Mouse (Mus musculus): Measurements from ENCODE around the gene Pdhx.

Pdhx gene

DNA sequence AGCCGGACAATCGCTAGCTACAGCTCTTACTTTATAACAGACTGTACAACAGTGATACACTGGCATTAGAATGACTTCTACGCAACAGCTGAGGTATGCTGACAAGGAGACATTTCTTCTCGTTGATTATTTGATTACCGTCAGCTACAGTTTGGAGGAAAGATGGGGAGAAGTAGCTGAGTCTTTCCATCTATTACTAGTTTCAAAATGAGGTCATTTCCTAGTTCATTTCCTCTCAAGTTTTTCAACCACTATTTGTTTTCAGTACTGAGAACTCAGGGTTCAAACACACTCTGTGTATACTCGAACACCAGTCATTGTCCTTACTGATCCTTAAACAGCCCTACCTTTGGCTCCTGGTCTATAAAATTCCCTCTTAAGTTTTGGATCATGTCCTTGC, 17.5 kb downstream of the Pdhx start:
- DNase-seq, result no peak

DNA sequence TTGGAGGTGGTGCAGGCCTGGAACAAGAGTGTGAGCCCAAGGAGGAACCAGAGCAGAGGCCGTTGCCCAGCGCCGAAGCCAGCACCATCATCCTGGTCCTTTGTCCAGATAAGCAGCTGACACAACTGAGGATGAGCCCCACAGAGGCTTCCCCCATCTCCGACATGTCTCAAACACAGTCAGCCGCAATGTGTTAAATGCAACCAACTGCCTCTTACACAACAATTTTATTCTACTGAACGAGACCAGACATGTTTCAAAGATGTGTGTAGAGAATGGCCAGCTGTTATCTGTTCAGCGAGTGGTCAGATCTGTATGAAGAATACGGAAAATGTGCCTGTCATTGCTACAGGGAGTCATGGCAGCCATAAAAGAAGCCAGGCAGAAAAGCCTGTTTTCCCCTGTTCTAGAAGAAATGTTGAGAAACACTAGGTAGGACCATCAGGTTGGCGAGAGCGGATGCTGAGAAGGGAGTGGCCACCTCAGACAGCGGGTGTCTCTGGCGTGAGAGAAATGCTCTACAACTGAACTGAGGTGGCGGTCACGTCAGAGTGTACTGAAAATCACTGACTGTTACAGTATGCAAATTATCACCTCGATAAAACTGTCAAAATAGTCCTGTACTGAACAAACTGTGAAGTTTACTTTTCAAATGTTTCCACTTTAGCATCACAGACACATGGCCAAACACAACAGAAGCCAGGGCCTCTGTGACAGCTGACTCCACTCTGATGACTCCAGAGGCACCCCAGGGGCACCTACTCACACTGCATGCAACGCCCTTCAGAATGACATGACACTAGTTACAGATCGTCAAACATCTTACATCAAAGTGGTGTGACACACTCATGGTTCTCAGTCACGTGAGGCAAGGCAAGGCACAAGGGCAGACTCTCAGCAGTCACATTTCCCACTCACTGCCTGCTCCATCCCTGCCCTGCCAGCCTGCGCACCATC, 21.1 kb downstream of the Pdhx start:
- no peak for DNase-seq

DNA sequence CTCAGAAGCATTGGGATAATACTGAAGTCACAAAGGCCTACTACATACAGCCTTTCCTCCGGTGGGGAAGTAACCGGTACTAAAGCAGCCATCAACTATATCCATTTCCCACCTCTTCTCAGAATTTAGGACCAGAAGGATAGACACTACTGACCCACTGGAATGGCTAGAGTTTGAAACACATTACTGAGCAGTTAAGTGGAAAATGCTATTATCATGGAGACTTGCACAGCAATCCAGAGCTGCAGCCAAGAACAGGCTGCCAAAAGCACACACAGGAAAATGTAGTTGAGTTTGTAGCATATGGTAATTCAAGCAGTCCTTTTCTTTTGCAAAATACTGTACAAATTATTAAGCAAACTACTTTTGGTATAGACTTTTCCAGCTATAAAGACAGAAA, 28.0 kb downstream of the Pdhx start:
- DNase-seq, result no peak

DNA sequence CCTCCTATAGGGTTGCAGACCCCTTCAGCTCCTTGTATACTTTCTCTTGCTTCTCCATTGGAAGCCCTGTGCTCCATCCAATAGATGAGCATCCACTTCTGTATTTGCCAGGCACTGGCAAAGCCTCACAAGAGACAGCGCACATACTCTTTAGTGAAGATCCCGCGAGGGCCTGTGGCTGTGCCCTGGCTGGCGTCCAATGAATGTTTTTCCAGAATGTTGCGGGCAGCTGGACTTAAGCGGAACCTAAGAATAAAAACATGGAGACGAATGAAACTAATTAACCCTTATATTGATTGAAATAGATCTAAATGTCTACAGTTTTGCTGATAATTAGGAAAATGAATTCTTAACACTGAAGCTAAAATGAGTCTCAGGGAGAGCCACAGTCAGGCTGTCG, 32.4 kb downstream of the Pdhx start:
- no peak for DNase-seq

DNA sequence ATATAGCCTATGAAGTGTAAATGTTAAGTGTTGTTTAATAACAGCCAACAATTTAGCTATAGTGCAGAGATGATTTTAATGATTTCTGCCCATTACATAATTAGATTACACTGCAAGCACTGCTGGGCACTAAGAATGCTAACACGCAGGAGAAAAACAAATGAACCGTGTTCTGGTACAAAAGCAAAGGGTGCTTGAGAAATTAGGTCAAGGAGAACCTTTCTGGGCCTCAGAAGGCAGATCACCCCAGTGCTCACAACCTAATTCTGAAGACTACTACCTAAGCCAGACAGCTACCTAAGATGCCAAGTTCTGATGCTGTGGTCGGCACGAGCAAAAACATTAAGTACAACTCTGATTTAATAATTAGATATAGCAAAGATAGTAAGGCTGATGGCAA, 35.5 kb downstream of the Pdhx start:
- no peak for DNase-seq

DNA sequence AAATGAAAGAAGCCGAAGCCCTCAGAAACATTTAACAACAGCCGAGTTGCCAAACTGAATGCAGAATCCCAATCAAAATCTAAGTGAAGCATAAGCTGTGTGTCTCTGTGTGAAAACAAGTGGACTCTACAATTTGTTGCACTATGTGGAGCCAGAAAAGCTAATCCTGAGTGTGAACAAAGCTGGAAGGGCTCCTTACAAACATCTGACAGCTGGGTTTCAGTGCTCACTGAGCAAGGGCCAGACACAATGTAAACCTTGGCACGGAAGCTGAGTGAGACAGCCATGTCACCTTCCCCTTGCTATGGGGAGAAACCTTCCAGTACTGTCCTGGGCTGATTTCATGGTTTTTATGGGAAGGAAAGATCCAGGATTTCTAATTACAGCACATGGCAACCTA, 50.6 kb downstream of the Pdhx start:
- DNase-seq, result no peak

DNA sequence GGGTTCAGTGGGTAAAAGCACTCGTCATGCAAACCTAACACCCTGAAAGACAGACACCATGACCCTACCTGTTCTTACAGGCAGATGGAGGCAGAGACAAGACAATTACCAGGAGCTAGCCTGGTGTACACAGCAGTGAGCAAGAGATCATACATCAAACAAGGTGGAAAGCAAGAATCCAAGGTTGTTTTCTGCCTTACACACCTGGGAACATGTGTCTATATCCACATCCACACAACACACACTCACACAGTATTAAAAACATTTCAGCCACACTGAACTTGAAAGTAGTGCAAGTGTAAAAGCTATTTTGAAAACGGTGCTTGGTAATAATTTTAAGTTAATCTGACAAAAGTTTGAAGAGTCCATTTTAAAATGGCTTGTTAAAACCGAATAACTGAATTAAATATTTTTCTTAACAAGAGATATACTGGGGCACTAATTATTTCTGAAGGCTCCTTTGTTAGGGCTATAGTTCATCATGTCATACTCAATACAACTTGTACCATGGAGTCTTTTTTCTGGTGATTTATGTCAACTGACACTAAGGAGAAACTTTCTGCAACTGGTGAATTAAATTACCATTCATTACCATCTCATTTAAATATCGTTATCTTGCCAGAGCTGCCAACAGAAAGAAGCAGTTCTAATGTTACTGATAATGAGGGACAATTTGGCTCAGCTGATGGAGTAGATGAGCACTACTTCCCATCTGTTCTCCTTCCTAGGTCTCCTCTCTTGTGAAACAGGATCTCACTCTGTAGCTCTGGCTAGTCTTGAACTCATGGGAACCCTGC, 52.9 kb downstream of the Pdhx start:
- DNase-seq, result no peak

DNA sequence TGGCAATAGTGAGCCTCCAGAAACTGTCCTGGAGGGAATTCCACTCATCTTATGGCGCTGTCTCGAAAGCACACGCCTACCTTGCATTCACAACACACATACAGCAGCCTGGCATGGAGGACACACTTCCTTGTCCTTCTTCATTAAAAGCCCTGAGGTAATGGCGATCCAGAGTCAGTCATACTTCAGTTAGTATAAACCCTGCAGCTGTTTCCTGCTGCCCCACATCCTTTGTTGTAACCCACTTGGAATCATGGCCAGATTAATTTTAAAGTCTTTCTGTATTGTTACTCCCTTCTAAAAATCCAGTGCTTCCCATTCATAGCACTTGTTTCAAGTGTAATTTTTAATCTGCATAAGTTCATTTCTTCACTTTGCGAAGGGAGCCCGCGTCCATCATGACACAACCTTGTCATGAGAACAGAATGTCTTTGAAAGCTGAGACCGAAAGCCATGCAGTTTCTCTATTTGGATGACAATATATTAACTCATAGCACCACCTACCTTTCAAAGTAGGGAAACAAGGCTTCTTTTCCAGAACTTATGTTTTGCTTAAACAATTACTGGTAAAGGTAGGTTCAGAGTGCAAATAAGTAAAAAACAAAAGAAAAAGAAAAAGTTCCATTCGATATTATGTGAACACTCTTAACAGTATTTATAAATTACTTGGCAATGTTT, 54.4 kb downstream of the Pdhx start:
- no peak for DNase-seq

DNA sequence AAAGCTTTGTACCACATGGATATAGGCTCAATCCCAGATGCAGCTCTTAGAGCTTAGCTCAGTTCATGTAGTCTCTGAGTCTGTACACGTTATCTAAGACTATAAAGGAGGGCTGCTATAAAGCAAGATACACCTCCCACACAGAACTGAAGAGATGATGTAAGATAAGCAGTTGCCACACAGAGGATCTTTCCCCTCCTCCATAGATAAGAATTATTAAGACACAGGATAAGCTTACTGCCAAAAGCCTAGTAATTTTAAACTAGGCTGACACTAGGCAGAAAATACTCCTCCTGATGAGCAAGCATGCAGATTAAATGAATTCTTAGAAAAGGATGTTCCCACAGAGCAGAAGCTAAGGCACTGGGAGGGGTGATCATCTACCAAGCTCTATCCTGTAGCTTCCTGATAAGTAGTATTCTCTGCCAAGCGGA, 55.9 kb downstream of the Pdhx start:
- no peak for DNase-seq

DNA sequence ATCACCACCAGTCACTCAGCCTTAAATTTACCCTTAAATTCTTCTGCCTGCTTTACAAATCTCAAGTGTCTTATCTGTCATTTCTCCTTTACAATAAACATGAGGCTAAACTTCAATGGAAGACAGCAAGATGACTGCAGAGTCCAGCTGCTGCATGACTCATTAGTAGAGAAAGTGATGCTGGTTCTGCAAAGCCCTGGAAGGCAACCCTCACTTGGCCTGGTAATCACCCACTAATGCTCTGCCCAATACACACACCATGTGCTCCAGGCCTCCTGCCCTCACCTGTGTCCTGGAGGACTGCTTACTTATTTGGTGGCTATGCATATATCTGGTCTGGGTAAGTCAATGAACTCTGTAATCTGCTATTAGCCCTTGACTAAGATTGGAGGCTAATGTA, 57.2 kb downstream of the Pdhx start:
- no peak for DNase-seq

DNA sequence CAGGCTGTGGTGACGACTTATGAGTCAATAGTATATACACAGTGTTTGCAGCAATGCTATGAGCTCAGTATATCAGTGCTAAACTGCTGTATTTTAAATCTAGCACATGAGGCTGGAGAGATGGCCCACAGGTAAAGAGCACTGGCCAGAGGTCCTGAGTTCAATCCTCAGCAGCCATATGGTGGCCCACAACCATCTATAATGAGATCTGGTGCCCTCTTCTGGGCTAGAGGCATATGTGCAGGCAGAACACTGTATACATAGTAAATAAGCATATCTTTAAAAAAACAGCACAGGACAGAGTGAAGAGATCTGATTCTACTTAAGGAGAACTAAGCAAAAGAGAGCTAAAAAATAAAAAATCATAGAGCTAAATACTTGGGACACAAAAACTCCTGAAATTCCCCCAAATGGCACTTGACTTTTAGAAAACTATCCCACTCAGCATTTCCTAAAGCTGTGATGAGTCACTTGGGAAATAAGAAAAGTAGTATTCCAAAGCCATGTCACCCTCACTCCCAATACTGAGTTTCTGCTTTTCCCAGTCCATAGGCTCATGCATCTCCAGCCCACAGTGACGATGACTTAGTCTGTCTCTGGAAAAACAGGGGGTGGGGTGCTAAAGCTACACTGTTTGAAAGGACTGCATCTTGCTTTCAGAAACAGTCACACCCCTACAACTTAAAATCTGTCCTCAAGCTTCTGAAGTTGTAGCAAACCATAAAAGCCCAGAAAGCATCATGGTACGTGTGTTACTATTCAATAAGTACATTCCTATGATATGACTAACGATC, 60.3 kb downstream of the Pdhx start:
- DNase-seq, result no peak

DNA sequence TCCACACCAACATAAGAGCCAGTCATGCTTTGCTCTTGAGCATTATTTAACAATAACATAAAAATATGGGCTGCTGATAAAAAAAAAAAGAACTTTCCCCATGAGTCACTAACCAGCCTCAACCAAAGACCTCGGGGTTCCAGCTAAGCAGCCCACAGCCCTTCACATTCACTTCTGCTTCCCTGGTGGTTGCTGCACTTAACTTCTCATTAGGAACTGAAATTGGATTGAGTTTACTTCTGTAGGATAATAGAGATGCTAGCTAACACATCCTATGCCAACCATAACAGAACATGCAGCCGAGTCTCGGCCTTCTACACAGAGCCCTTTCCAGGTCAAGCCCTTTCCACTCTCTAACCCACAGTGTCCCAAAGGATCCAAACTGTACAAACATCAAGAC, 65.1 kb downstream of the Pdhx start:
- no peak for DNase-seq

DNA sequence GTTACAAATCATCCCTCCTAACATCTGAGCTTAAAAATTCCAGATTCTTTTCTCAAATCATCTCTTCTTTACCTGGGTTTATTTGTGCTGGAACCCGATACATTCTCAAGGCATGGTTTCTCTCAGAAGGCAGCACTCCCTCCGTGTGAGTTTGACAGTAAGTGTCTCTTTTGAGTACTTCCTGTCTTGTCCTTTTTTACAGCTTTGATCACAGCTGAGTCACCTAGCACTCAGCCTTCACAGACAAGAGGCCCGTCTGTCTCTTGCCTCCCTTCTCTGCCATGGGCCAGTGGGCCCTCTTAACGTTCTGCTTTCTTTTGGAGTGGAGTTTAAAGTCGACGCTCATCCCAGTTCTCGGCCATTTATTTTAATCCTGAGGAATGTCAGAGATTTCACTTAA, 68.7 kb downstream of the Pdhx start:
- DNase-seq, result peak; percentile 36

DNA sequence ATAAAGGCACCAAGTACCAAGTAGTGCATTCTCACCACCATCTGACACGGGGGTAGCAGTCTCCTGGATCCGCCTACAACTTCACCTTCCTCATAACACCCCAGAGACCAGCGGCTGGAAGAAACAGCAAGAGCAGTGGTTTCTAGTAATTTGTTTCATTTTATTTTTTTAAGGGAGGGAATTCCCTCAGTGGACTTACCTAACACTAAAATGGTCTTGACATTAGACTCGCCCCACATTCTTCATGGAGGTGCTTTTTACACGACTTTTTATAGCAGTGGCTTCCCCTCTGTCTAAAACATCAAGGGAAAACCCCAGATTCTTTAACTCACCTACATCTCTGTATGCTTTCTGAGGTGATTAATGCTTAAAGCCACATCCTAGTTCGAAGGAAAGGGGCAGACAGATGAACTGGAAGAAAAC, 74.1 kb downstream of the Pdhx start:
- DNase-seq, result no peak

DNA sequence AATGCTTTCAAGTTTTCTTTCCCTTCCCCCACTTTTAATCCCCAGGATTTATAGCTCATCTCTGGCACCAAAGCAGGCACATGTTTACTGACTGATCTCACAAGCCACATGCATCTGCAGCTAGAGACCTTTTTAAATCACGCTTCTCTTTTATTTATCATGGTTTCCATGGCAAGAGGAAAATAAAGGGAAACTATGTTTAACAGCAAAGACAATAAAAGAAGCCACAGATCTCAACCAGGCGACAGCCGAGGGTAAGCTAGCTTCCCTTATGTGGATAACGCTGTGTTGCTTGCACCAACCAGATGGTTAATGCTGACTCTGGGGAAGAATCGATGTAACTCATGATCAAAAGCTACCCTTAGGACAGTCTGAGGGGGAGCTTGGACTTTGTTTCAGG, 75.0 kb downstream of the Pdhx start:
- no peak for DNase-seq

DNA sequence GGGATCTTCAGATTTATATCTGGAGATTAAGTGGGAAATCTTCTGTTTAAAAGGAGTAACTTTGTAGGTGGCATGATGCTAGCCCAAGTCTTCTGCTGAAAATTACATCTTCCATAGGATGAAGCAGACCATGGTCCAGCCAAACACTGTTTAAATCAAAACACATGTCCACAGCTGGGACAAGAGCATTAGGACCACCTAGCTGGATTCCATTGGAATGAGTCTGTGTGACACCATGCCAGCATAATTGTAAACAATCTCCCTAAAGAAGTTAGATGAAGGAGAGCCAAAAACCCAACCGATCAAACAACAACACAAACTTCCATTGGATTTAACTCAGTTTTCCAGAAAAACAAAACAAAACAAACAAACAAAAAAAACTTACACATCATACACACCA, 75.4 kb downstream of the Pdhx start:
- DNase-seq, result no peak

DNA sequence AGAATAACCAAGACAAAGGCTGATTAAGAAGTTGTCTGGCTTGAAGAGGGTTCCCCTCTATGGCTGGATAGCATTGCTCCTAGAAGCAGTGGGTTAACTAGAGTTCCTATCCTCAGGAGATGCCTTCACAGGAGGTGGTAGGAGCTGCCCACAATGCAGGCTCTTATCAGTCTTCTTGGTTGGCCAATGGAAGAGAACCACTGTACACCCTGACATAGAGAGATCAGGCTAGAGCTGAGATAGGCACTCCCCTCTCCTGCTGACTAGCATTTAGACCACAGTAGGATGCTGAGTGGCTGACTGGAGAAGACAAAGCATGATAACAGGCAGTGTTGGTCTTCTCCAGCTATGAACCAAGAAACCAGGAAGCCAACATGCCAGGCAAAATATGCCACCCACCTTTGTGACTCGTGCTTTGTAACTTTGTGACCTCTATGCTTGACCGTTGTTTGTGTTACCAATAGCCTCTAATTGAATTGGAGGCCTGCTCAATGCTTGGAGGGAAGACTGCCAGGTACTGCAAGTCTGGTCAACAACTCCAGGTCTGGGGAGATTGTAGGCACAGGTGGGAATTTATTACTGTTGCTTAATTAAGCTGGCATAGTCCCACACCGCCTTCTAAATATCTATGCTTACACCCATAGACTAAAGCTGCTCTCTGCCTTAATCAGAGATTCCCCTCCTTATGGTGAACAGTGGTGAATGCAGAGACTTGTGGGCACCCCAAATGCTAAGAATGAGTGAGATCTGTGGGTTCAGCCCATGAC, 79.3 kb downstream of the Pdhx start:
- no peak for DNase-seq

DNA sequence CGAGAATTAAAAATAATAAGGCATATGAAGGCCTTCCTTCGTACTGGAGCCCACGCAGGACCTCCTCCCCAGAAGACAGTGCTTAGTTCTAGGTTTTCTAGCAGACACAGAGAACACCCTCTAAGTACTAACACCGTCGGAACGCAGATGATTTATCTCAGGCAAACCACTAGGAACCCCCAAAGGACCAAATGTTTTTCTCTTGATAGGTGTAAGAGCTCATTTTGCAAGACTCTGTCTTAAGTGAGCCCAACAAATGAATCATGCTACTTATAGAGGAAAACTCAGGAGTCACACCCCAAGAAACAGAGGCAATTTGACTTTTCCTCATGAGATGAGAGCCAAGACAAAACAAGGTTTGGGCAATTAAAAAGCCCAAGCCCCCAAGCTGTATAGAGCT, 80.9 kb downstream of the Pdhx start:
- no peak for DNase-seq

DNA sequence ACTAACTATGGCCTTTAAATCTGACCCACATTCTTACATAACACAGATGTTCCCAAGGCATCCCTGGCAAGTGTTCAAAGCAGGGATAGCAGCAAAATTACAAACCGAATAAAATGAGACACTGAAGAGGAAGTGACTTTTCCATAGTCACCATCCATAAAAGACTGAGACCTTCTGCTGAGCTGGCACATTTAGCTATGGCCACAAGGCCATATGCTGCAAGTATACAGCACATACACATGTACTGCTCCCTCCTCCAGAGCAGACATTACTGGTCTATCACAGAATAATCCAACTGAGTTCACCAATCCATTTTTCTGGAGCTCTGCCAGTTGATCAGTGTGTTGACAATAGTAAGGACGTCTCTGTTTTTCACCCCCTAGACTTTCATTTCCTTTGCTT, 83.0 kb downstream of the Pdhx start:
- no peak for DNase-seq

DNA sequence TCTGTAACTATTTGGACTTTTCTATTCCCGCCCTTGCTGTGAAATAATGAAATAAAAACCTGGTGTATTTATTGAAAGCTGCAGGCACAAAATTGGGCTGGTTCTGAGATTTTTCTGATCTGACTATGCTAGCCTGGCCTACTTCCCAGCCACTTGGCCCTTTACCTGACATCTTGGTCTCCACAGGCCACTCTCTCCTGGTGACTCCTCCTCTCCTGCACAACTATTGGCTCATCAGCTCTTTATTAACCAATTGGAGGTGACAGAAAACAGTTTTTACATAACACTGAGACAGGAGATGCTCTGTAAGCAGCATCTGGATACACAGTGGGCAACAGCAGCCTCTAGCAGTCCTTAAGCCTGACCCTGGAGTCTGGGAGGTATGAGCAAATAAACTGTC, 83.9 kb downstream of the Pdhx start:
- DNase-seq, result no peak

DNA sequence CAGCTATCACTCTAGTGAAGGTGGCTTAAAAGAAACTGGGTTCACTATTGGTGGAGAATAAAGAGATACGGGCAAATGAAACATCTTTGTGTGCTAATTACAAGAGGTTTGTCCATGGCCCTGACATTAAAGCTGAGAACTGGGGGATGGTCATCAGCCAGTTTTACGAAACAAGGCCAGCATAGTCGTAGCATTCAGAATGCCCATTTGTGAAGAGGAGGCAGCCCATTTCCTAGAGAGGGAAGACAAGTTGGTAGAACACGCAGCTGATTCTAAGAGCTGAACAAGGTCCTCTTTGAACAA, 85.7 kb downstream of the Pdhx start:
- no peak for DNase-seq

Data from thymus, postnatal 25 days (tissue).